Comparison of ENCODE assay signal across 8 mouse cellular contexts in the genomic region with DNA sequence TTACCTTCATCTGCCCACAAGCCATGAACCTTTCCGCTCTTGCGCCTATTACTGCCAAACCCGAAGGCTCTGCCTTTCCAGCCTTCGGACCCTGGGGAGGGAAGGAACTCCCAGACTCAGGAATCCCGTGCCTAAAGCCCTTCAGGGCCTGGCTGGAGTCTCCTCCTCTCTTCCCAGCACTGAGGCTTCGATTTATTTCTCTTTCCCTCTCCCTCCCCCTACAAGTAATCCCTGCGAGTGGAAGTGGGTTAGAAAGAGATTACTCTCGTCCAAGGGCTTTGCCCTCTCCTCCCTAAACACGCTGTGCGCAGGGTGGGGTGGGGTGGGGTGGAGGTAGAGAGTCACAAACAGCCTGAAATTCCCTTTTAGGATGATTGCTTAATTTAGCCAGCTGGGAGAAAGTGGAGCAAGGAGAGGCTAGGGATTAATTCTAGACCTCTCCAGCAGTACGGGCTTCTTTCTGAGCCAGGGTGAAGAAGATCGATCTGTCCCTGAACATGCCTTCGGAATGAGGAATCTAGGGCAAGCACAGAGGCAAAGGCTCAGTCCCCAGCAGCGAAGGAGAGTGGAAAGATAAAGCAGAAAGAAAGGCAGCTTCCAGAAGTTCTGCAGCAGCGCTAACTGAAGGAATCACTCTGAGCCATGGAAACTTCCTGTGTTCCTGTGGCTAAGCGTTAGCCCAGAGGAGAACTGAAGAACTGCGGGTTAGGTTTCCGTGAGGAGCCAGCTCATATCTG. TPM values are rescaled to one million over a fixed set of nuclear protein-coding genes. Genes with fewer than 3 reads are reported as not detected.
DNase-seq lines count a peak whose midpoint lies in the region; ATAC-seq and TF ChIP-seq lines count a peak whose summit lies in the region.

No protein-coding gene starts in this region.

- H3K4me3 ChIP-seq in bone marrow macrophage, adult 2 months (ENCODE audit: insufficient read depth, low read length), result no peak overlapping the region; the same call in 1 of the 2 replicates
- peak overlapping the region; percentile 8; the same call in 1 of the 2 replicates for H3K4me3 ChIP-seq in kidney, postnatal 0 days (replicated peaks; ENCODE audit: low read depth, low read length)
- peak overlapping the region; percentile 27 for H3K4me3 ChIP-seq in midbrain, embryonic 12.5 days

- TF ChIP-seq POLR2A in bone marrow macrophage, adult 2 months (IDR thresholded peaks at IDR 0.05; ENCODE audit: borderline replicate concordance, low read depth, low read length), result no peak

- H3K4me2 ChIP-seq in kidney, postnatal 0 days (ENCODE audit: low read length), result peak overlapping the region; percentile 76
- H3K4me2 ChIP-seq in midbrain, embryonic 12.5 days (replicated peaks), result peak overlapping the region; percentile 69

- 5% methylated on average over 18 of the region's 18 CpGs for WGBS in kidney, postnatal 0 days
- 1% methylated on average over 18 of the region's 18 CpGs for WGBS in midbrain, embryonic 12.5 days

- no peaks in the 10 kb centered on the region for H3K27me3 ChIP-seq in kidney, postnatal 0 days (ENCODE audit: insufficient read depth, low read length)
- H3K27me3 ChIP-seq in midbrain, embryonic 12.5 days, result peaks cover 15% of the 10 kb centered on the region

- DNase-seq in frontal cortex, postnatal 14 days (ENCODE audit: low spot score in 2 of 2), result no peak
- DNase-seq in heart, adult 9 months (ENCODE audit: low spot score in 2 of 2), result peak; percentile 46 to 56
- peak; percentile 82 for DNase-seq in kidney, postnatal 0 days (ENCODE audit: low spot score)
- no peak for DNase-seq in right cerebral cortex, postnatal 36 days (ENCODE audit: low spot score in 2 of 2)
- DNase-seq in layer of hippocampus, postnatal 14 days (ENCODE audit: low spot score in 2 of 2), result no peak

- ATAC-seq in frontal cortex, adult (ENCODE audit: low TSS enrichment), result peak; percentile 31; the same call in 1 of the 2 replicates
- ATAC-seq in kidney, postnatal 0 days (replicated peaks; ENCODE audit: low FRiP score, low read depth), result no peak
- no peak for ATAC-seq in midbrain, embryonic 12.5 days (ENCODE audit: low FRiP score, low read depth)

- peaks cover 15% of the 10 kb centered on the region for H3K4me1 ChIP-seq in bone marrow macrophage, adult 2 months (ENCODE audit: control insufficient read depth, insufficient read depth, low read length)
- 0 out of 2 replicates have a peak, but pooled peaks cover 4% of the 10 kb centered on the region for H3K4me1 ChIP-seq in kidney, postnatal 0 days (replicated peaks; ENCODE audit: insufficient read depth, low read length)
- H3K4me1 ChIP-seq in midbrain, embryonic 12.5 days, result peaks cover 24% of the 10 kb centered on the region

- H3K36me3 ChIP-seq in kidney, postnatal 0 days (ENCODE audit: insufficient read depth, low read length), result no peaks in the 10 kb centered on the region
- H3K36me3 ChIP-seq in midbrain, embryonic 12.5 days, result no peaks in the 10 kb centered on the region

- 0 out of 2 replicates have a peak, but pooled peaks have one; percentile 8 for TF ChIP-seq CTCF in bone marrow macrophage, adult 2 months (IDR thresholded peaks at IDR 0.05; ENCODE audit: low read depth, low read length)
- peak; percentile 42 for TF ChIP-seq CTCF in kidney, postnatal 0 days (IDR thresholded peaks at IDR 0.05; ENCODE audit: low read depth)

- no peaks in the 10 kb centered on the region for H3K9me3 ChIP-seq in kidney, postnatal 0 days (replicated peaks; ENCODE audit: low read length)
- no peaks in the 10 kb centered on the region for H3K9me3 ChIP-seq in midbrain, embryonic 12.5 days

- no peak overlapping the region for H3K9ac ChIP-seq in kidney, postnatal 0 days (ENCODE audit: low read depth, low read length)
- H3K9ac ChIP-seq in midbrain, embryonic 12.5 days (replicated peaks), result 0 out of 2 replicates have a peak overlapping the region, but pooled peaks have one; percentile 32

- peak overlapping the region; percentile 48 for H3K27ac ChIP-seq in bone marrow macrophage, adult 2 months (ENCODE audit: insufficient read depth, low read depth, low read length)
- H3K27ac ChIP-seq in kidney, postnatal 0 days, result peak overlapping the region; percentile 32; the same call in 1 of the 2 replicates
- peak overlapping the region; percentile 25 for H3K27ac ChIP-seq in midbrain, embryonic 12.5 days (replicated peaks)

RNA-seq across cellular contexts. Expression of a gene that starts 4.5 kb away (rescaled TPM):
- 33.0 and 37.6 TPM in 2 replicates for polyA plus RNA-seq in bone marrow macrophage, adult 2 months (2012; ENCODE audit: insufficient read depth, insufficient read length, missing spikeins)
- 54.3 and 56.9 TPM in 2 replicates for polyA plus RNA-seq in kidney, postnatal 0 days (2015; fragmentation: Nextera tagmentation; extraction: Ambion mirVana)
- polyA plus RNA-seq in midbrain, embryonic 12.5 days (2016; fragmentation: Nextera tagmentation; extraction: Ambion mirVana), result 43.2 and 46.5 TPM in 2 replicates
- total RNA-seq in layer of hippocampus, postnatal 14 days (2021), result 10 to 100 TPM; 20.4 to 22.7 TPM

RNA-seq across cellular contexts. Expression of a gene that starts 30.6 kb away (rescaled TPM):
- polyA plus RNA-seq in bone marrow macrophage, adult 2 months (2012; ENCODE audit: insufficient read depth, insufficient read length, missing spikeins), result 102 and 112 TPM in 2 replicates
- 46.5 TPM in 2 replicates for polyA plus RNA-seq in kidney, postnatal 0 days (2015; fragmentation: Nextera tagmentation; extraction: Ambion mirVana)
- 134 and 144 TPM in 2 replicates for polyA plus RNA-seq in midbrain, embryonic 12.5 days (2016; fragmentation: Nextera tagmentation; extraction: Ambion mirVana)
- total RNA-seq in layer of hippocampus, postnatal 14 days (2021), result 100 to 1,000 TPM; 138 TPM

RNA-seq across cellular contexts. Expression of a gene that starts 40.8 kb away (rescaled TPM):
- 0.12 TPM in 1 of 2 replicates, not detected in the other for polyA plus RNA-seq in bone marrow macrophage, adult 2 months (2012; ENCODE audit: insufficient read depth, insufficient read length, missing spikeins)
- polyA plus RNA-seq in kidney, postnatal 0 days (2015; fragmentation: Nextera tagmentation; extraction: Ambion mirVana), result 0.05 and 0.06 TPM in 2 replicates
- 0.13 and 0.18 TPM in 2 replicates for polyA plus RNA-seq in midbrain, embryonic 12.5 days (2016; fragmentation: Nextera tagmentation; extraction: Ambion mirVana)
- total RNA-seq in layer of hippocampus, postnatal 14 days (2021), result under 1 TPM; 0.21 to 0.24 TPM

RNA-seq across cellular contexts. Expression of a gene that starts 51.3 kb away (rescaled TPM):
- polyA plus RNA-seq in bone marrow macrophage, adult 2 months (2012; ENCODE audit: insufficient read depth, insufficient read length, missing spikeins), result 9.2 and 10.3 TPM in 2 replicates
- polyA plus RNA-seq in kidney, postnatal 0 days (2015; fragmentation: Nextera tagmentation; extraction: Ambion mirVana), result 2.4 and 2.6 TPM in 2 replicates
- polyA plus RNA-seq in midbrain, embryonic 12.5 days (2016; fragmentation: Nextera tagmentation; extraction: Ambion mirVana), result 9.3 and 9.4 TPM in 2 replicates
- total RNA-seq in layer of hippocampus, postnatal 14 days (2021), result 10 to 100 TPM; 75.2 to 77.8 TPM

Comparison
In these comparisons a context has a peak if more than half of its experiments do, and no peak if none do; other contexts are left out.
1. DNase-seq: peak in heart, adult 9 months (2 of 2) and kidney, postnatal 0 days (single experiment); none in frontal cortex, postnatal 14 days (0 of 2), right cerebral cortex, postnatal 36 days (0 of 2) and layer of hippocampus, postnatal 14 days (0 of 2).
2. Peak in every context shown above with its lines, with median percentiles within 50 percentile points of each other: H3K27ac ChIP-seq.